Mouse (Mus musculus) thymus, postnatal 10 days (tissue): Measurements from ENCODE around the gene Tshz2.

Source experiments
- DNase-seq, 2 experiments: peaks; one replicate each; pipeline ENCODE4 v3.0.0; 2021; ENCODE audit warnings: low spot score in 2 of 2

The Tshz2 gene

DNA sequence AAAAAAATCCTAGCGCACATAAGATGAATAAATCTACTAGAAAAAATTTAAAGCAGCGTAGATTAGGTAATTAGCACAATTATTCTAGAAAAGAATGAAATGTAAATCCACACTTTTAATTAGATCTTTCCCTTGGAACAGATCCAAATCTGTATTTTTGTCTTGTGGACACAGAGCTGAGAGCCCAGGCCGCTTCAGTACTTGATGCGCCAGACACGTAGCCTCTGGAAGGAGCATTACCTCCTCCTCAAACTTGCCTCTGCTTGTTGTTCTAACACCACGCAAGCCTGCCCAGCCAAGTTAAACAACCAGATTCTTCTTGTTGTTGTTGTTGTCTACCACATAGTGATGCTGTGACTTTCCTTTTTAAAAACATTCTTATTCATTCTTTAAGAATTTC is 310.9 kb downstream of the Tshz2 start:
- DNase-seq: no peak

DNA sequence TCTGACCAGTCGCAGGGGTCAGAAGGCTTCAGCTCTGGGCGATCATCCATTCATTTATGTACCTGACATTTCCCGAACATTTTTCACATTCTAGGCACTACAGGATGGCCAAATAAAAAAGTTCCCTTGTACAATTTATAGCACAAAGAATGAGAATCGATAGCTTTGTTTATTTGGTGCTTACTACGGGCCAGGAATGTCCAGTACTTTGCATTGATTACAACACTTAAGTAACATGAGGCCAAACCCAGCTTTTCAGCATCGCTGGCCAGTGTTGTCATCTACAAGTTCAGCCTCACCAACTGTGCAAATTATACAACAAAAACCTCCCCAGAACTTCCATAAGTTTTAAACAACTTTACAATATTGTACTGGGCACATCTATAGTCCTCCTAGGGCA is 315.3 kb downstream of the Tshz2 start:
- DNase-seq: no peak

DNA sequence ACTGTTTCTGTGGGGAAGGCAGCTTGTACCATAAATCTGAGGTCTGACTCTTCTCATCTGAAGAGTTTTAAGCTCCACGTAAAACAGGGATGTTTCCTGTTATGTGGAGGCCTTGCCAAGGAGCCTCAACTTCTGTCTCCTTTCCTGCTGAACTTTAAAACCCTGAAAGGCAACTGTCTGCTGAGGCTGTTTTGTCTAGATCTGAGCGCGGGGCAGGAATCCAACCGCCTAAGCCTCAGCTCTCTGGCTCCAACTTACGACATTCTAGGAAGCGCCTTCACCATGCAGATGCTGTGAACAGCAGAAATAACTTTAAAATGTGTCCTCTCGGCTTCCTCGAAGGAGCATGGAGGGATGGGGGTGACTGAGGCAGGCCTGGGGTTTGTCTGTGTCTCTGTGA is 318.2 kb downstream of the Tshz2 start:
- no peak for DNase-seq

DNA sequence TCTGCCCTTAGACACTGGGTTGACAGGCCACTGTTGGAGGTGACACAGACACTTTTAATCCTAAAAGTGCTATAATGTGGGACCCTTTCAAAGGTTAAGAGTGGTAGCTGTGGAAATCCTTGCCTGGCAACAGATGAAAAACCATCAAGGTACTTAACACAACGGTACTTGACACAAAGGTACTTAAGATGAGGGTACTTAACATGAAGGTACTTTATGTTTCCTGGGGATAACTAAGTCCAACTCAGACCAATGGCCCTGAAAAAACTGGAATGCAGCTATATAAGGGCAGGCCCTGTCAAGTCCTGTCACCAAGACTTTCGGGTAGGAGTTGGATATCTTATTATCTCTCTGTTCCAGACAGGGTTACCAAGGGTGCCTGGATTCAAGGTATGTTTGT is 320.2 kb downstream of the Tshz2 start:
- DNase-seq: no peak

DNA sequence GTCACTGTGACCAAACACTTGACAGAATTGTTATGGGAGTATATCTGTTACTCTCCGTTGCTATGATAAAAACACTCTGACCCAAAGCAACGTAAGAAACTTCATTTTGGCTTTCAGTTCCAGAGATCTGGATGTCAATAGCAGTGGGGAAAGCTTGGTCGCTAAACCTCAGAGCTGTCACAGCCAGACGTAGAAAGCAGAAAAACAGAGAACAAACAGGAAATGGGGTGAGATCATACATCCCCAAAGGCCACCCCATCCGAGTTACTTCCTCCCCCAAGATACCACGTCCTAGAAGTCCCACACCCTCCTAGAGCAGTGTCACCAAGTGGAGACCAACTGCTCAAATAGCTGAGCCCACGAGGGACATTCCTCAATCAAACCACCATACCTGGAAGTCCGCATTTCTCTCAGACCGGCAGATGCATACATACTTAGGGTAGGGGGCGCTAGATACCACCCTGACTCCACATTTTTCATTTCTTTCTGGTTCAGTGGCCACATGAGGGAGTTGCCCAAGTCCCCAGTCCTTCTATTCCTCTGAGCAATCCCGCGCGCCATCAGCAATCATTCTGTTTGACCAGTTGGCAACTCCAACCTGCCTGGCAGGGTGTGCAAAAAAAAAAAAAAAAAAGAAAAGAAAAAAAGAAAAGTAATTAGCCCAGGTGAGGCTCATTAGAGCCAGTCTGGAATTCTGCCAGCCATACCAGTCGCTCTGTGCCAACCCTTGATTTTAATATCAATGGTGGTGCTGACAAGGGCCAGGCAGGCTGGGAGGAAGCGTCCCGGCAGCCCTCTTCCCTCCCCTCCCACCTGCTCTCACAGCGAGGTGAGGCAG is 326.1 kb downstream of the Tshz2 start:
- DNase-seq: no peak

DNA sequence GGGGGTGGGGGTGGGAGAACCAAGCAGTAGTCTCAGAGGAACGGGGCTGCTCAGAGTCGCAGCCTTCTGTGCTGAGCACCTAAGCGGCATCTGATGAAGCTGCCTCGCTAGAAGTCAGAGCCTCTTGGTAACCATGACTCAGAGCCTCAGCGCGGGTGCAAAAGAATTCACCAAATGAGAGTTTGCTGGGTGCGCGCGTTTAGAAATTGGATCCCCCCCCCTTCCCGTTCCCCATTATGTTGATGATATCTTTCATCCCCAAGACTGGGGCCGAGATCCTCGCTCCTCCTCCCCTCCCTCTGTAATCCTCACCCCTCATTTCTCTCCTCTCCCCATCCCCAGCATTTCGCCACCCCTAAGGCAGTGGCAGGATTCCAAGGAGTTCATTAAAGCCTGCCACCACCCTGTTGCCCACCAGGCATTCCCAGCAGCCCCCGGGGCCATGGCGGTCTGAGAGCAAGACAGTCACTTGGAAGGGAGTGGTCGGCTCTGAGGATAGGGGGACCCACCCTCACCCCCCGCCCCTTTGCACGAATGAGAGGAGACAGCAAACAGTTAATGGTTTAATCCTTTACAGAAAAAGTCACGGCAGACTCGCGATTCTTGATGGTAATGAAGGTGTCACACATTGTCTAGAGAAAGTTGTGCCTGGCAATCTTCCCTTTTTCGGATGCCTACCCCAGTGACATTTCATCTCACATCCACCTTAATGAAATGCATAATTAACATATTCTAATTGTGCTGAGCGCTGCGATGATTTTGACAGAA is 328.8 kb downstream of the Tshz2 start:
- no peak for DNase-seq

DNA sequence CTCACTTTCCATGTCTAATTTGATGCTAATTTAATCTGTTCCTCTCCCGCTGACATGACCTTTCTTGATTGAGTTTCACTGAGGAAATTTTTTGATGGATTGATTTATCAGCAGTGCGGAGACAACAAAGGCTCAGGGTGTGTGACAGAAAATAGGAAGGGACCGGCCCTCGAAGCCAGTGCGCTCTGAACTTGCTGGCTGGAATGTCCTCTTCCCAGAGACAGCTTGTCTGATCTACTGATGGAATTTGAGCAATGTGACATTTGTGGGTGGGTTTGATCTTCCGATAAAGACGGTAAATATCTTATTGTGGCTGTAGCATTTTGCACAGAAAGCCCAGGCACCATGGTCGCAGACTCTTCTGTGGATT is 329.4 kb downstream of the Tshz2 start:
- DNase-seq: no peak

DNA sequence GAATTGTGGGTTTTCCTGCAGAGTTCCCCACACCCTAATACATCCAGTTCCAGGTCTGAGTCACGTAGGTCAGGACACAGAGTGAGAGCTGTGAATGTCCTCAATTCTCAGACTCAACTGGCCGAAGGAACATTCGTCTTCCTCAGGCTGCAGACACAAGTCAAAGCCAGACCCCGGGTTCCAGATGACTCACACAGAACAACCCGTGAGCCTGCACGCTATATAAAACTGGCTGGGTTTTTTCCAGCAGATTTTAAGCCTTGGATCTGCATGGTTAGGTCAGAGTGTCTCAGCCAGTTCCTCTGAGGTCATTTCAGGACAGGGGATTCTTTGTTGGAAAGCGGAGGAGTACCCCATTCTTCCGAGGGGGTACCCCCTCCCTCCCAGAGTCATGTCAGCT is 330.0 kb downstream of the Tshz2 start:
- no peak for DNase-seq

DNA sequence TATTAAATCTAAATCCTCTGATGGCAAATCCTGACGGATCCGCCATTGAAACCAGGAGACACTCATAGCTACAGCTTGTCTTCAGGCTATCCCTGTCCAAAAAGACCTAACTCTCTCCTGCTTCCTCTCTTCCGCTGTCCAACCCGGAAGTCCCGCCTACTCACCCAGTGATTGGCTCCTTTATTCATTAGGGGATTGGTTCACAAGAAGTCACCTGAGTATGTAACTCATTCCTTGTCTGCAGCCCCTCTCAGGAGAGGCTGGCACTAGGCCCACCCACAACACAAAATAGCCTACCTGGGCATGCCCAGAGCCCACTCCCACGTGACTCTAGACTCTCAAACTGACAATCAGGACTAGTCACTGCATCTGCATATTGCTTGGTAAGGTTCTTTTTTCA is 337.7 kb downstream of the Tshz2 start:
- DNase-seq: no peak

DNA sequence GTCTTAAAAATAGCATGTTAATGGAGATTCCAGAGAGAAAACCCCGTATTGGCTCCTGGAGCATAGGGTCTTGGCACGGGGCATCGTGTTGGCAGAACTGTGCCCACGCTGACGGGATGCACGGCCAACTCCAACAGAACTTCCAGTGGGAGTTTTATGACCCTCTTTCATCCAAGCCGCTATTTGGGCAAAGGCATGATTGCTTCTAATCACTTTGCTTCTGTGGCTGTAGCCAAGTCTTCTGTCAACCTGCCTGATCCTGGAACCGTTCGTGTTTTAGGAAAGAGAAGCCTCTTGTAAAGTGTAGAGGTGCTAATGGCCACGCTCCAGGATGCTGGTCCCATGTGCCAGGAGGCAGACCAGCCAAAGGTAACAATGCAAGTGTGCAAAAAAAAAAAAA is 350.1 kb downstream of the Tshz2 start:
- DNase-seq: no peak

DNA sequence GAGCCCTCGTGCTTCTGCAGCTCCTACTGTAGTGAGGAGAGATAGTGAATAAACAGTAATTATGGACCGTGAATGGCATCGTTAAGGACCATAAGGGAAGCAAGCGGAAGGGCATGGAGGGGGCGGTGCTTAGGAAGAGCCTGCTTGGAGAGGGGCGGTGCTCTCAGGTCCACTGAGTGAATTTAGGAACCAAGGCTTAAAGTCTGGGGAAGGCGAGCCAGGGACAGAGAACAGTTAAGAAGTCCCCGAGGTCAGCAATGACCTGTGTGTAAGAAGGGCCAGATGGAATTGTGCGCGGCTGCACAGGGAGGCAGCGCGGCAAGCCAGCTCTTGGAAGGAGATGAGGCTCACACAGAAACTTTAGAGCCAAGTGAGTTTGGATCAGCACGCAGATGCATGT is 354.4 kb downstream of the Tshz2 start:
- DNase-seq: no peak

DNA sequence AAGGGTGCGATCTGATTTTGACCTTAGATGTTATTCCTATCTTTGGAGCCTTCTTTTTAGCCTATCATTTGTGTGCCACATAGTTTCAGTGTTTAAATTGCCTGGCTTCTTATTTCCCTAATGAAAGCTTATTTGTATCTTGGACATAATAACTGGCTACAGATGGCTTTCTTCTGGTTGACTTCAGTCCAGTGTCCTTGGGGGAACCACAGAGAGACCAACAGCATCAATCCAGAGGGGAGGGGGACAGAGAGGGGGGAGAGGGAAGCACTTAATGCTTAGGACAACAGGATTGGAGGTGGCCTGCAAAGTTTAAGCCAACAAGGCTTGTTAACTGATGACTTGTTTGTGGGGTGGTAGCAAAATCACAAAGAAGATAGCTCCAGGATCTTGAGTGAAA is 356.4 kb downstream of the Tshz2 start:
- DNase-seq: no peak

DNA sequence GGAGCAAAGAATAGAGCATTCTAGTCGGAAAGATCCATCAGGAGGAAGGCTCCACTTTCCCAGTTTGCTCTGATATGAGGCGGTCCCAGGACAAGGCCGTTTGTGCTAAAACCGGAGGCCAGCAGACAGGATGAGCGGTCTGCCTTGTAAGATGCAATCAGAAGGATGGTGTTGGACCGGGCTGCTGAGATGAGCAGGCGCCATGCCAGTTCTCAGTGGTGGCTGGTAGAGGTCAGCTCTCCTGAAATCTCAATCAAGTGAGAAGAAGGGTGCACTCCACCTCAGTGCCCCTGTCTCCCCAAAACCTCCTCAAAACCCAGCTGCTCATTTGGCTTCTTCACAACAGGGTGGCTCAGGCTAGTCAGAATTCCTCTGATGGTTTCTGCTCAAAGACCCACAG is 358.2 kb downstream of the Tshz2 start:
- no peak for DNase-seq

DNA sequence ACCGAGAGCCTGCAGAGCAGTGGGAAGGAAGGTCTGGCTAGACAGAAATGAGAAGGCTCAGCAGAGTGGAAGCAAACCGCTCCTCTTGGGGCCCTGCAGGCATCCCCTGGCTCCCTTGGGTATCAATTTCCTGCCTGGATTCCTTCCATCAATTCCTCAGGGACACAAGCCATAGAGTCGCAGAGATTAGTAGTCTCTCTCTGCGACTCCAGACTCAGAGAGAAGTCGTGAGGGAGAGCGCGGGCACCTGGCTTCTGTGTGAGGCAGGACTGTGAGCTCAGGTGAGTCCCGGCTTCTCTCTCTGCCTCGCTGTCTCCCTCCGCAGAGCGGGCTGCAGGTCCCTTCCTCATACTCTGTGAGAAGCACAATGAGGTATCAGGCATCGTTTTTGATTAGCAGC is 363.2 kb downstream of the Tshz2 start:
- no peak for DNase-seq

DNA sequence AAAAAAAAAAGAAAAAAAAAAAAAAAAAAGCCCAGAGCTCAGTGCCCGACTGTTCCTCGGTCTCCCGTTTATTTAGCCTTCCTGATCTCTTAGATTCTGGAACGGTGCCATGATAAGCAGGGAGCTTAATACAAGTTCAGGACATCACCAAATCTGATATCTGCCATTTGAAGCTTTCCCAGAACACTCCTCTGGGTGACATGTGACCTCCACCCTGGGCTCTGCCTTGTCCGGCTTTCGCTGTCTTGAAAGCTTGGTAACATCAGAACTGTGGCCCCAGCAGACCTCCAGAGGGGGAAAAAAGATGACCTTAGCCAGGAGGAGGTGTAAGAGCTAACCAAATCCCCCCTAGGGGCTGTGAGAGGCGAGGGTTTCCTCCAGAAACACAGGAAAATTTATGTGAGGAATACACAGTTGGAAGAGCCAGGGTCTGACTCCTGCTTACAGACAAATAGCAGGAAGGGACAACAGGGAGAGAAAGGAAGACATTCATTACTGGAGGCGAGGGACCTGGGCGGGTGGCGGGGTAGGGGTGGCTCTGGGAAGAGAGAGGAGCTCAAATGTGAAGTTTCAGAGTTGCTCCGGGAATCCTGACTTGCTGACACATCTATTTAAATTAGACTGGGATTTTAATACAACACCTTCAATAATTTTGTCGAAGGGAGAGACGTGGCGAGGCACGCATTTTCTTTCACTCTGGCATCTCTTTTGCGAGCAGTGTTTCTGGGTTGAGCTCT is 363.9 kb downstream of the Tshz2 start:
- DNase-seq: no peak

DNA sequence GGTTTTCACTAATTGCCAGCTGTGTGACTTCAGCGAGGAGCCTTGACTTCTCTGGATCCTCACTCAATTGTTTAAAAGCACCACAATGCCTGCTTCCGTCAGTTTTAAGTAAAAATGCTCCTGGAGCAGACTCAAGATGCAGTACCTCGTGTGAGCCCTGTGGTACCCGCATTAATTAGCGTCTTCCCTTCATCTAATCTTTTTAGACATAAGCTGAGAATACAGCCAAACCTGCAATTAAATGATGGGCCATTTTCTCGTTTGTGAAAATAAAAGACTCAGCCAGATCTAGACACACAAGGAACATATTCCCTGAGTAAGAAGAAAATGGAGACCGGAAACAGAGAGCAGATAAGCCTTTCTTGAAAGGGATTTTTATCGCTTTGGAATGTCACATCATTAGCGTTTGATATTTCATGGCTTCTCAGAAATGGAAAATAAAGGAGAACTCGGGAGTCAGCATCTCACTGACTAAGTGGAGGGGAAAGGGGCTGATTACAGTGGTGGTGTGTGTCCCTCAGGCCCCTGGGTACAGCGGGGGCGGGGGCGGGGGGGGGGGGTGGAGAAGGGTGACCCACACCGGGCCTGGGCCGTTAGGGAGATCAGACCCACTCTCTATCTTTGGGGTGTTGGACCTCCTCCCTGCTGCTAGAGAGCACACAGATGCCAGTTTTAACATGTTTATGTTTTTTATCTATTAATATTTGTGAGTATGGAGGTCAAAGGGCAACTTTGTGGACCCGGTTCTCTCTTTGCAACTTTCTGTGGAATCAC is 364.6 kb downstream of the Tshz2 start:
- DNase-seq: no peak

DNA sequence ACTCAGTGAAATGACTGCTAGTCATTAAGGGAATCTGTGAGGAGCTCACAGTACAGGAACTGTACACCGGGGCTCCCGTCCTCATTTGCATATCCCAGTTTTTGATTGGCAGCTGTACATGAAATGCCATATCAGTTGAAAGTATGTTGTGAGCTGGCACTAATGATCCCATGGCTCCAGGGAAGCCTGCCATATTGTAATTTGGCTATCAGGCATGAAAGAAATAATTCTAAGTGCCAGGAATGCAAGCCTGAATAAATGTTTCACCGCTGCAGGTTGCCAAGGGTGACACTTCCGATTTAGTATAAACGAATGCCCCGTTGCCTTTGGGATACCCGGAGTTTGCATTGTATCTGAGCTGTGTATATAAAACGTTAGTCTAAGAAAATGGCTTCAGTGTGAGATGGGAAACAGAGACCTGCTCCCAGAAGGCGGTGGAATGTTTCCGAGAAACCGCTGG is 366.1 kb downstream of the Tshz2 start:
- no peak for DNase-seq

DNA sequence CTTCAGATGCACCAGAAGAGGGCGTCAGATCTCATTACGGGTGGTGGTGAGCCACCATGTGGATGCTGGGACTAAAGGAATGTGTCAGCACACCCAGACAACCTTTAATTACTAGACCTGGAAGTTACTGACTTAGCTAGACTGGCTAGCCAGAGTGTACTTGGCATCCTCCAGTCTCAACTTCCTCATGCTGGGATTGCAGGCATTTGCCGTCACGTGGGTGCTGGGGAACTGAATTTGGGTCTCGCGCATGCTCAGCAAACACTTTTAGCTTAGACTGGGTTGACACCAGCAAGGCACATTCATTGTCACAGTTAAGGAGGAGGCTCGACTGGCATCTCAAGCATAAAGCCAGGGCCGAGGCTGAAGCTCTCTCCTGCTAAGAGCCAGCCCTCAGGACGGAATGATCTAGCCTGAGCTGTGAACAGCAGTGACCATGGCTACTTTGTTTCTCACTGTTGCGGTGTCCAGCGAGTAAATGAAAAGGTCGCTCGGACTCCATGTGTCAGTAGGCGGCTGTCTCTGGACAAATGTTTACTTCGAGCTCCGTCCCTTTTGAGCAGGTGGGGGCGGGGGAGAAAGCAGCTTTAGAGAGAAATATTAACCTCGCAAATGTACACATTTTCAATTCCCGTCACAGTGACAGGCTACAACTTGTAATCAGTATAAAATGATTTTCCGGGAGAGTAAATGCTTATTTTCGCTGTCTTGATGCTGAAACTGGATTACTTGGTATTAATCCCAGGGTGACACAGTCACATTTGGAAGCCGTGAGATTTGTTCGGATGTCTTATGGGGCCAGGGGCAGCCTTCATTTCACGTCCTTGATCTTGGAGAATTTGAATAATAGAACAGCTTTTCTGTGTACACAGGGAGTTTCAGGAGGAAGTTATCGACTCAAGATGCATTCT is 370.0 kb downstream of the Tshz2 start:
- DNase-seq: no peak

DNA sequence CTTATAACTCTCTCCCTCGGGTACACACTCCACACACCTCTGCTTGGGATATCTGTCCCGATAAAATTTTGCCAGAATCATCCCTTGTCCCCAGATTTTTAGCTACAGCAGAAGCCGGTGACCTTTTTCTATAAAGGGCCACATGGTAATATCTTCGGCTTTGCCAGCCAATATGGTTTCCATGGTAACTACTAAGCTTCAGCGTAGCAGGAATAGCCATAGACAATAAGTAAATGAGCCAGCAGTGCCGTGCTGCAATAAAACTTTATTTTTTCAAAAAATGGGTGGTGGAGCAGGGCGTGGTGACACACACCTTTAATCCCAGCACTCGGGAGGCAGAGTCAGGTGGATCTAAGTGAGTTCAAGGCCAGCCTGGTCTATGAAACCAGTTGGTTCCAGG is 370.9 kb downstream of the Tshz2 start:
- DNase-seq: no peak

DNA sequence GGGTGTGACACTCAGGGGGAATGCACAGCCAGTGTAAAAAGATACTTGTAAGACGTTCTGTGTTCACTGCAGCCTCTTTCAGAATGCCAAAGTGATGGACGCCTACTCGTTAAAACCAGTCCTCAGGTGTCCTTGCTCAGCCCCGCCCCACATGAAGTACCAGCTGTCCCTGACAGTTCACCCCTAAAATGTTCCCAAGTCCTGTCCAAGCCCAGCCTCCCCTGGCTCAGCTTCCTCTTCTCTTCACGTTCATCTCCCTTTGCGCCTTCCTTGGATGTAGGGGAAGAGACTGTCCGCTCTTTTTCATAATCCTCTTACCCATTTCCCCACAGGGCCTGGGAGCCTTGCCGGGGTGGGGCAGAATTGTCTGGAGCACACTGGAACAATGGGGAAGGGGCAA is 374.0 kb downstream of the Tshz2 start:
- no peak for DNase-seq

DNA sequence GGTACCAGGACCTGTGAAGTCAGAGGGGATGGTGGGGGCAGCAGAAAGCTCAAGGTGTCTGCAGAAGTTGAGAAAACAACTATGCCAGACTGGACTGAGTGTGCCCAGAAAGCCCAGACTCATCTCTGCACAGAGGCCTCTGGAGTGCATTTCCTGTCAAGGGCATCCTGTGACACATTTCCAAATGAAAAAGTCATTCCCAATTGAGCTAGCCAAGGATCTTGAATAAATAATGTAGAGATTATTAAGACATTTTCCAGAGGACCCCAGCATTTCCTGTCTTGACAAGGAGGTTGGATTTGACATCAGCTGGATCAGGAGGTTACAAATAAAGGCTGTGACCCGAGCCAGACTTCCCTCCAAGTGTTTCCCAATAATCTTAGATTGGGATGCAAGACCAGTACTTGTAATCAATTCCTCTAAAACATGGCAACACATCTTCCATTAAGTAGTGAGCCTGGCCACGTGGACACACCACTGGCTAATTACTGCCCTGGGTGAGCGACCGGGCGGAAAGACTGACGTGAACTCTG is 374.7 kb downstream of the Tshz2 start:
- DNase-seq: no peak
